Mouse (Mus musculus) macrophage (primary cell): ENCODE data around the gene Cmtr1. TPM values are rescaled to one million over a fixed set of nuclear protein-coding genes. Genes with fewer than 3 reads are reported as not detected.

Experiments used
- polyA plus RNA-seq: library from polyadenylated mRNA; stranded (reverse); fragments of 250-400 nt; gene quantifications from 3 replicates; pipeline ENCODE4 v1.2.4, GENCODE M21; 2018; ENCODE audit warnings: inconsistent platforms

Cmtr1 gene
- polyA plus RNA-seq, 1 experiment from 2014 or later: 37.1 TPM

Other genes starting within 250 kb of the Cmtr1 start
- 30.0 to 53.7 TPM (median 48.6 TPM) in 3 replicates for gene Pim1, start 169.8 kb upstream of the Cmtr1 start, polyA plus RNA-seq
- not detected in 3 replicates for gene Gm17657, start 111.0 kb upstream of the Cmtr1 start, polyA plus RNA-seq
- 9.9 to 13.7 TPM (median 10.5 TPM) in 3 replicates for gene Tbc1d22b, start 110.8 kb upstream of the Cmtr1 start, polyA plus RNA-seq
- 0.67 TPM in 1 of 3 replicates, not detected in the others for gene Tmem217, start 108.2 kb upstream of the Cmtr1 start, polyA plus RNA-seq
- gene Rnf8, start 45.8 kb upstream of the Cmtr1 start, polyA plus RNA-seq: 15.4 to 16.8 TPM (median 16.5 TPM) in 3 replicates
- 0.70 to 2.4 TPM (median 1.0 TPM) in 3 replicates for gene Gm28043, start 45.7 kb upstream of the Cmtr1 start, polyA plus RNA-seq
- gene Ccdc167, start 56.4 kb downstream of the Cmtr1 start, polyA plus RNA-seq: 4.0 to 5.7 TPM (median 4.5 TPM) in 3 replicates